Mouse (Mus musculus): ENCODE measurements around the gene Lrrc46. TPM values are rescaled to one million over a fixed set of nuclear protein-coding genes. Genes with fewer than 3 reads are reported as not detected.

Gene Lrrc46
- total and polyA plus RNA-seq, 2 experiments from 2014 or later: 0.53 to 0.80 TPM

DNA sequence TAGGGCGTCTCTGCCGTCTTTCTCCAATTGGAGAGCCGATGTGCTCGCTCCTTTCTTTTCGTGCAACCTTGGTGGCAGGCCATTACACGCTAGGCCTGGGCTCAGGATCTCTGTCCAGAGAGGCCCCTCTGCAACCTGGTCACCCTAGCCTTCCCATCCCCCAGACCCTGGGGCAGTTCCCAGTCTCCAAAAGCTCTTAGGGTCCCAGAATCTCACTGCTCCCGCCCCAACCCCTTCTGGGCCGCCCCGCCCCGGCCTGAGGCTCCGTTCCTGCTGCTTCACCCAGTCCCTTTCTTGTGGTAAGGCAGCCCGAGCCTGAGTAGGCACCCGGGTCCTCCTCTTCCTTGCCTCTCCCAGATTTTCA, 21.9 kb downstream of the Lrrc46 start:
- Histone ChIP-seq H3K9ac (replicated peaks; ENCODE audit: low read depth, low read length) (no peak overlapping the region), H3K4me3 (ENCODE audit: low read depth, low read length) (peak overlapping the region; percentile 37), H3K4me2 (ENCODE audit: low read depth, low read length) (peak overlapping the region; percentile 54; the same call in 1 of the 2 replicates), H3K9me3 (replicated peaks; ENCODE audit: control insufficient read depth, low read length) (no peaks in the 10 kb centered on the region), H3K27me3 (ENCODE audit: control insufficient read depth, insufficient read depth, low read length) (peaks cover 93% of the 10 kb centered on the region), H3K27ac (ENCODE audit: low read depth) (no peak overlapping the region), H3K36me3 (replicated peaks; ENCODE audit: control insufficient read depth, insufficient read depth, low read length) (no peaks in the 10 kb centered on the region), H3K4me1 (ENCODE audit: control insufficient read depth, insufficient read depth) (peaks cover 4% of the 10 kb centered on the region; the same call in 1 of the 2 replicates)
- TF ChIP-seq EP300 (IDR thresholded peaks at IDR 0.05; ENCODE audit: low read depth) (no peak), CTCF (IDR thresholded peaks at IDR 0.05; ENCODE audit: low read depth) (no peak)
- WGBS: 9% methylated on average over 13 of the region's 13 CpGs
- no peak for ATAC-seq (ENCODE audit: insufficient read depth, low read depth)
- DNase-seq (ENCODE audit: low spot score): no peak

DNA sequence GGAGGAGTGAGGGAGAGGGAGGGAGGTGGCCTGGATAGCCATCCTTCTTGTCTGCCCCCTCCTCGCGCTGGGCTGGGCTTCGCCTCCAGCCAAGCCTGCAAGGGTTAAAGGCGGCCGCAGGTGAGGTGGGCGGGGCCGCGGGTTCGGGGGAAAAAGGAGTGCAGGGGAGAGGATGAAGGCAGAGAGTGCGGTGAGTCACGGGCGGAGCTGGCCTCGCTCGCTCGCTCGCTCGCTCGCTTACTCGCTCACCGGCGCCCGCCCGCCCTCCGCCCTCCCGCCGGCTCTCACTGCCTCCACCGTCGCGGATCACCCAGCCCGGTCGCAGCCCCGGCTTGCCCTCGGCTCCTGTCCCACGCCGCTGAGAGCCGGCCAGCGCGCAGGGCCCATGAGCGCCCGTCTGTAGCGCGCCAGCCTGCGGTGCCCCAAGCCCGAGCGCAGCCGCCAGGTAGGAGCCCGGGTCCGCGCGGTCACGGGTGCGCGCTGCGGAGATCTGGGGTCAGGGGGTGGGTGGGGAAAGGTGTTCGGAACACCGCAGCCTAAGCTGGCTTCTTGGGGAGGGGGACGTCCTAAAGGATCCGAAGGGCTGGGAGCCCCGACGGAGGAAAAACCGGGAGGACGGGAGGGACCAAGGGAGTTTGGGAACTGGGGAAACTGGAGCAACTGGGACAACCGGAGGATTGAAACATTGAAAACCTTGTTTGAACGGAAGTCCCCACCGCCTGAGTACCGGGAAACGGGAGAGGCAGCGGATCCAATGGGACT, 22.4 kb downstream of the Lrrc46 start:
- peaks cover 93% of the 10 kb centered on the region for H3K27me3 ChIP-seq (ENCODE audit: control insufficient read depth, insufficient read depth, low read length)
- no peak for TF ChIP-seq EP300 (IDR thresholded peaks at IDR 0.05; ENCODE audit: low read depth)
- TF ChIP-seq CTCF (IDR thresholded peaks at IDR 0.05; ENCODE audit: low read depth): no peak
- DNase-seq (ENCODE audit: low spot score) (no peak), ATAC-seq (ENCODE audit: insufficient read depth, low read depth) (no peak)
- H3K36me3 ChIP-seq (replicated peaks; ENCODE audit: control insufficient read depth, insufficient read depth, low read length): no peaks in the 10 kb centered on the region
- 2% methylated on average over 45 of the region's 68 CpGs for WGBS
- H3K27ac ChIP-seq (ENCODE audit: low read depth): no peak overlapping the region
- H3K4me1 ChIP-seq (ENCODE audit: control insufficient read depth, insufficient read depth): peaks cover 4% of the 10 kb centered on the region; the same call in 1 of the 2 replicates
- H3K4me2 ChIP-seq (ENCODE audit: low read depth, low read length): peak overlapping the region; percentile 54
- H3K9me3 ChIP-seq (replicated peaks; ENCODE audit: control insufficient read depth, low read length): no peaks in the 10 kb centered on the region
- no peak overlapping the region for H3K9ac ChIP-seq (replicated peaks; ENCODE audit: low read depth, low read length)
- peak overlapping the region; percentile 37 for H3K4me3 ChIP-seq (ENCODE audit: low read depth, low read length)

DNA sequence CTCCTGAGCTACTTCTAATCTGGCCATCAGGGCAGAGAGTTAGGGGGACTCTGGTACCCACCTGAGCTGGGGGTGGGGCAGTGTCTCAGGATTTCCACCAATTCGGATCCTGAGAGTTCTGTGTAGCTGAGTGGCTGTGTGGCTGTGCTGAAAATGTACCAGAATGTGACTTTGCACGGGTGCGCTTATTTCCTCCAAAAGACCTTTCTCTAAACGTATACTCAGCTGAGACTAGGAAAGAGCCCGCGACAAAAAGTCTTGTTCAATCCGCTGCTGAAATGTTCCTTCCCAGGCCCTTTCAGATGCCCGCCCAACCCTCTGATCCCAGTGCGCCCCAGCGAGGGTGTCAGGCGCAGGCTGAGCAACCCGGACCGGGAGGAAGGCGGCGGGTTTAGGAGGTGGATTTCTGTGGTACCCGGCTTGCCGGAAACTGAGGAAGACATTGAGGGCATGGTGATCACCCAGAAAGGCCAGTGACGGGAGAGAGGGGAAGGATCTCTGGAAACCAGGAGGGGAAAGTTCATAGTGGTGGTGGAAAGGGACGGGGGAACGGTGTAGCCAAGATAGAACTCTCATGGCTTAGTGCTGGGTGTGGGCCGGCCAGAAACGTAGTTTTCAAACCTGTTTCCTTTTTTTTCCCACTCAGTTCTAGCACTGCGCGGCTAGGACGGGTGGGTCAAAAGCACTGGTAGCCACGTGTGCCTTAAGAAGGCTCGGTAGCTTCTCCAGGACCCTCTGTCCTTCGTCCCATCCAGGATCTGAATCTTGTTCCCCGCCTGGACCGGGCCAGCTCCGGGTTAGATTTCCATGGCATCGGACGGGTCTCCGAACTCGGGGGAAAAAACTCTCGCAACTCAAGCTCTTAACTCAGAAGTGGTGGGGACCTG, 23.3 kb downstream of the Lrrc46 start:
- H3K27me3 ChIP-seq (ENCODE audit: control insufficient read depth, insufficient read depth, low read length): peaks cover 92% of the 10 kb centered on the region
- H3K4me3 ChIP-seq (ENCODE audit: low read depth, low read length): peak overlapping the region; percentile 37
- no peak for TF ChIP-seq EP300 (IDR thresholded peaks at IDR 0.05; ENCODE audit: low read depth)
- TF ChIP-seq CTCF (IDR thresholded peaks at IDR 0.05; ENCODE audit: low read depth): no peak
- DNase-seq (ENCODE audit: low spot score) (no peak), ATAC-seq (ENCODE audit: insufficient read depth, low read depth) (no peak)
- peak overlapping the region; percentile 54 for H3K4me2 ChIP-seq (ENCODE audit: low read depth, low read length)
- no peak overlapping the region for H3K27ac ChIP-seq (ENCODE audit: low read depth)
- H3K9ac ChIP-seq (replicated peaks; ENCODE audit: low read depth, low read length): no peak overlapping the region
- no peaks in the 10 kb centered on the region for H3K9me3 ChIP-seq (replicated peaks; ENCODE audit: control insufficient read depth, low read length)
- 2% methylated on average over 36 of the region's 36 CpGs for WGBS
- peaks cover 4% of the 10 kb centered on the region; the same call in 1 of the 2 replicates for H3K4me1 ChIP-seq (ENCODE audit: control insufficient read depth, insufficient read depth)
- no peaks in the 10 kb centered on the region for H3K36me3 ChIP-seq (replicated peaks; ENCODE audit: control insufficient read depth, insufficient read depth, low read length)

DNA sequence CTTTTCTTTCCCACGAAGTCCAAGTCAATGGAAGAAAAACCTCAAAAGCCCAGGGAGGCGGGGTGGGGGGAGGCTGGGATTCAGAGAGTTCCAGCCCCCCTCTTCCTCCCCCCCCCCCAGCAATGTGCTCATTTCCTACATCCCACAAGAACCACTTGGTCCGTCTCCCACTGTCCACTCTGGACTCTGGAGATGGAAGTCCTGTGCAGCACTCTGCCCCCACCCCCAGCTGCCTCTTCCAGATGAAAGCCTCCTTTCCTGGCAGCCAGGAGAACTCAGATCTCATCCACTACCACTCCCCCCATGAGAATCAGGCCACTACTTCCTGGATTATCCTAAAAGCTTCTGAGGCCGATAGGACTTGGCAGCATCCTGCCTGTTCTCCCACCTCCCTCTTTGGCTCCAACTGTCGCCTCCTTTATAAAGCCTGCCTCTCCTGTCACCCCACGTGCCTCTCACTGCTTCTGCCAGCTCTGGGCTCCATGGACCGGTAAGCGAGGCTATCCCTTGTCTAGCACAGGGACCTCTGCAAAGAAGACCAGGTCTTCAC, 28.0 kb downstream of the Lrrc46 start, which contains the start of gene Sp6:
Gene Sp6, plus strand, starts transcription at position 274 of the 550 bp plus-strand sequence.
- Histone ChIP-seq H3K27me3 (ENCODE audit: control insufficient read depth, insufficient read depth, low read length) (peaks cover 81% of the 10 kb centered on the region), H3K4me3 (ENCODE audit: low read depth, low read length) (no peak within 1 kb of the TSS), H3K27ac (ENCODE audit: low read depth) (no peak within 1 kb of the TSS), H3K4me2 (ENCODE audit: low read depth, low read length) (no peak within 1 kb of the TSS), H3K36me3 (replicated peaks; ENCODE audit: control insufficient read depth, insufficient read depth, low read length) (no peaks in the 10 kb centered on the region), H3K9me3 (replicated peaks; ENCODE audit: control insufficient read depth, low read length) (no peaks in the 10 kb centered on the region), H3K9ac (replicated peaks; ENCODE audit: low read depth, low read length) (no peak within 1 kb of the TSS), H3K4me1 (ENCODE audit: control insufficient read depth, insufficient read depth) (no peaks in the 10 kb centered on the region)
- 18% methylated on average over 8 of the region's 8 CpGs for WGBS
- no peak for ATAC-seq (ENCODE audit: insufficient read depth, low read depth)
- DNase-seq (ENCODE audit: low spot score): no peak
- TF ChIP-seq CTCF (IDR thresholded peaks at IDR 0.05; ENCODE audit: low read depth) (no peak), EP300 (IDR thresholded peaks at IDR 0.05; ENCODE audit: low read depth) (no peak)

DNA sequence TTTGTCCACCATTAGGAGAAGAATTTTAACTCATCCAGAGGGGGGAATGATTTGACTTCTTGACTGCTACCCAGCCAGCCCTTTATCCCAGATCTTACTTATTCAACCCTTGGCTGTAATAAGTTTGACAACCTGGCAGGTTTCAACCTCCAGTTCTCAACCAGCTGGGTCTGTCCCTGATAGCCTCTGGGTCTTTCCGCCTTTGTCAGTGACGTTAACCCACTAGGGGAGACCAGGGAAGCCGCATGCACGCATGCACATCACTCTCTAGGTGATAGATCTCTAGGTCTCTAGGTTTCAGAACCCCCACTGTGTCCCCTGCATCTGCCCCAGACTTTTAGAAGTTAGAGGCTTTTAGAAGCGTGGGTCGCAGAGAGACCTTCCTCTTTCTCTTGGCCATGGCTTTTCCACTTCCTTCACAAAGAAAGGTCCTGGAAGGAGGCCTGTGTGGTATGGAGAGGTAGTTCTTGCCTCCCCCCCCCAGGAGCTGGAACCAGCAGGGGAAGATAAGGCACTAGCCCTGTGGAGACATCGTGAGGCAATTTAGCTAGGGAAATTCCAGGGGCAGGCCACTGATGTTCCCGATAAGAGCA, 31.9 kb downstream of the Lrrc46 start:
- H3K4me3 ChIP-seq (ENCODE audit: low read depth, low read length): no peak overlapping the region
- no peak overlapping the region for H3K9ac ChIP-seq (replicated peaks; ENCODE audit: low read depth, low read length)
- no peaks in the 10 kb centered on the region for H3K4me1 ChIP-seq (ENCODE audit: control insufficient read depth, insufficient read depth)
- H3K9me3 ChIP-seq (replicated peaks; ENCODE audit: control insufficient read depth, low read length): no peaks in the 10 kb centered on the region
- DNase-seq (ENCODE audit: low spot score) (no peak), ATAC-seq (ENCODE audit: insufficient read depth, low read depth) (no peak)
- 25% methylated on average over 8 of the region's 8 CpGs for WGBS
- no peaks in the 10 kb centered on the region for H3K36me3 ChIP-seq (replicated peaks; ENCODE audit: control insufficient read depth, insufficient read depth, low read length)
- H3K27ac ChIP-seq (ENCODE audit: low read depth): no peak overlapping the region
- H3K27me3 ChIP-seq (ENCODE audit: control insufficient read depth, insufficient read depth, low read length): peaks cover 66% of the 10 kb centered on the region
- TF ChIP-seq CTCF (IDR thresholded peaks at IDR 0.05; ENCODE audit: low read depth) (no peak), EP300 (IDR thresholded peaks at IDR 0.05; ENCODE audit: low read depth) (no peak)
- H3K4me2 ChIP-seq (ENCODE audit: low read depth, low read length): no peak overlapping the region

All from heart, postnatal 0 days (tissue).